Mouse (Mus musculus) testis, adult 2 months (tissue): ENCODE measurements around the gene Itpr1. TPM values are rescaled to one million over a fixed set of nuclear protein-coding genes. Genes with fewer than 3 reads are reported as not detected.
A peak's percentile ranks its signal among the peaks of the same experiment; 100 is the strongest.

Experiments used
- H3K27ac ChIP-seq: fragments of 200-500 bp; 2 replicates; pipeline ENCODE4 v1.5.1; 2012; ENCODE audit warnings: low read depth, low read length; ENCODE audit not compliant: control insufficient read depth, insufficient read depth
- H3K27me3 ChIP-seq: fragments of 200-500 bp; 2 replicates; pipeline ENCODE4 v1.6.1; 2012; ENCODE audit warnings: mild to moderate bottlenecking, low read length, moderate library complexity; ENCODE audit not compliant: control insufficient read depth, insufficient read depth
- H3K36me3 ChIP-seq: fragments of 200-500 bp; 2 replicates; pipeline ENCODE4 v1.6.1; 2012; ENCODE audit warnings: mild to moderate bottlenecking, low read length; ENCODE audit not compliant: control insufficient read depth, insufficient read depth
- H3K4me1 ChIP-seq: fragments of 200-500 bp; 2 replicates; pipeline ENCODE4 v1.6.1; 2012; ENCODE audit warnings: low read length; ENCODE audit not compliant: control insufficient read depth, insufficient read depth
- H3K4me3 ChIP-seq: fragments of 200-500 bp; 2 replicates; pipeline ENCODE4 v1.5.1; 2012; ENCODE audit warnings: low read depth, mild to moderate bottlenecking, low read length, moderate library complexity, mixed read lengths; ENCODE audit not compliant: control insufficient read depth
- CTCF ChIP-seq: fragments of 200-500 bp; IDR thresholded peaks from 2 replicates; pipeline ENCODE4 v1.5.1; 2012; ENCODE audit warnings: low read depth, mild to moderate bottlenecking, inconsistent platforms, low read length, moderate library complexity; ENCODE audit not compliant: control insufficient read depth, insufficient read depth, insufficient replicate concordance
- POLR2A ChIP-seq: fragments of 200-500 bp; IDR thresholded peaks from 2 replicates; pipeline ENCODE4 v1.6.1; 2012; ENCODE audit warnings: low read depth, mild to moderate bottlenecking, inconsistent platforms, low read length, moderate library complexity; ENCODE audit not compliant: control insufficient read depth
- polyA plus RNA-seq: library from polyadenylated mRNA; depleted of rRNA; stranded (reverse); fragments of >200 nt; gene quantifications from 2 replicates; pipeline ENCODE4 v1.2.3, GENCODE M21; 2012

Gene Itpr1
- polyA plus RNA-seq, 1 experiment, result 7.3 TPM

- TF ChIP-seq POLR2A, result no peak
- TF ChIP-seq CTCF, result peak; percentile 63; the same call in 1 of the 2 replicates
- Histone ChIP-seq H3K27me3 (no peaks in the 10 kb centered on the region), H3K4me1 (no peaks in the 10 kb centered on the region), H3K36me3 (no peaks in the 10 kb centered on the region), H3K4me3 (no peak overlapping the region), H3K27ac (no peak overlapping the region)
These were observed 204.6 kb downstream of the Itpr1 start for GRCm38 (mm10) chr6:108417508-108417907.

DNA sequence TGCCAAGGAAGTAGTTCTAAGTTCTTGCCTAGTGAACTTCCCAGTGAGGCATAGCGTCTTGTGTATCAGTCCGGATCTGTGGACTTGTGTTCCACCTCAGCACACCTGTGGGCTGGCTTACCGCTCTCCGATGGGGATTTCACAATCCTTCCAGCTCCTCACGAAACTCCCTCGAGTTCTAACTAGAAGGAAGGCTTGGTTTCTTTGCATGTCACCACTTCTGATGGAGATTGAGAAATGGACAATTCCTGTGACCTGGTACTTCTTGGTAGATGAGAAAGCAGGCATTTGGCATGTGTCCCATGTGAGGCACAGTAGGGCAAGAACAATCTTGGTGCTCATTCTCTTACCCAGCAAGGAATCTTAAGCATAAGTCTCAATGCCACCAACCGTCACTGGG, 205.3 kb downstream of the Itpr1 start:
- no peaks in the 10 kb centered on the region for H3K27me3 ChIP-seq

GRCm38 (mm10) chr6:108424749-108425584, 212.1 kb downstream of the Itpr1 start:
- Histone ChIP-seq H3K27ac (no peak overlapping the region), H3K27me3 (no peaks in the 10 kb centered on the region), H3K4me3 (no peak overlapping the region), H3K36me3 (no peaks in the 10 kb centered on the region), H3K4me1 (peaks cover 3% of the 10 kb centered on the region)
- TF ChIP-seq POLR2A (no peak), CTCF (no peak)

More for the DNA sequence above, 205.3 kb downstream of the Itpr1 start:
- H3K4me1 ChIP-seq, result no peaks in the 10 kb centered on the region
- H3K36me3 ChIP-seq, result no peaks in the 10 kb centered on the region
- no peak overlapping the region for H3K27ac ChIP-seq
- H3K4me3 ChIP-seq, result no peak overlapping the region
- TF ChIP-seq POLR2A, result no peak
- TF ChIP-seq CTCF, result no peak

DNA sequence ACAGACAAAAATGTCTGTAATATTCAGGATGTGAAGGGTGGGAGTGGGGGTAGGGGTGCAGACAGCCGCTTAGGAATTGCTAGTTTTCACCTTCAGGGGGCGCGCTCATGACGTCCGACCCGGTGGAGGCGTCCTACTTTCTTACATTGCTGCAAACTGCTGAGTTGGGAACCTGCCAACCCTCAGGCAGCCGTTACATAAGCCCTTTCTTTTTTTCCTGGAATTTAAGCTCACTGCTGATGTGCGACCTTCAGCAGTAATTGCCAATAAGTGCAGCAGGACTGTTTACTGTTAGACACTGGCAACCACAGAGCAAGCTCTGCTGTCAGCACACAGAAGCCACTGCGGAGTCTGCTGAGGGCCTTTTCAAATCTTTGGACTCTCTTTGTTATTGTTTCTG, 213.9 kb downstream of the Itpr1 start:
- Histone ChIP-seq H3K27ac (no peak overlapping the region), H3K4me1 (peaks cover 3% of the 10 kb centered on the region), H3K27me3 (no peaks in the 10 kb centered on the region), H3K4me3 (no peak overlapping the region), H3K36me3 (no peaks in the 10 kb centered on the region)
- TF ChIP-seq CTCF (no peak; the same call in 1 of the 2 replicates), POLR2A (no peak)

- H3K4me1 ChIP-seq, result peaks cover 3% of the 10 kb centered on the region
- TF ChIP-seq POLR2A (no peak), CTCF (no peak)
- no peaks in the 10 kb centered on the region for H3K36me3 ChIP-seq
- no peaks in the 10 kb centered on the region for H3K27me3 ChIP-seq
- H3K27ac ChIP-seq, result no peak overlapping the region
- no peak overlapping the region for H3K4me3 ChIP-seq
These were observed 215.5 kb downstream of the Itpr1 start for GRCm38 (mm10) chr6:108428383-108428782.

DNA sequence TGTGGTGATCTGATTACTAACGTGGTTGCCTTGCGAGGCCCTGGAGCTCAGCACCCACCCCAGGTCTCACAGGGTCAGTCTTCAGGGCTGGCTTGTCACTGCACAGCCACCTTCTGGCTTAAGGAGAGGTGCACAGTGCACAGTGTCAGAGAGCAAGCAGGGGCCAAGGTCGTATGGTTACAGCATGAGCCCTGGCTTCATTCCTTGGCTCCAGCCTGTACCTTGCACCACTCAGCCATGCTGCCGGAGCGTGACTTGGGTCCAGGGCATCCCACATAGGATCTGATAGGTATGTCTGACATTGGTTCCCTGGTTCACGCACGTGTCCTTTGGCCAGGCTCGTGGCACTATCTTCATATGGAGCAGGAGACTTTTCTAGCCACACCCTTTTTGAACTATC, 217.1 kb downstream of the Itpr1 start:
- Histone ChIP-seq H3K4me1 (peaks cover 3% of the 10 kb centered on the region), H3K27me3 (no peaks in the 10 kb centered on the region), H3K36me3 (no peaks in the 10 kb centered on the region), H3K4me3 (no peak overlapping the region), H3K27ac (no peak overlapping the region)
- no peak for TF ChIP-seq POLR2A

DNA sequence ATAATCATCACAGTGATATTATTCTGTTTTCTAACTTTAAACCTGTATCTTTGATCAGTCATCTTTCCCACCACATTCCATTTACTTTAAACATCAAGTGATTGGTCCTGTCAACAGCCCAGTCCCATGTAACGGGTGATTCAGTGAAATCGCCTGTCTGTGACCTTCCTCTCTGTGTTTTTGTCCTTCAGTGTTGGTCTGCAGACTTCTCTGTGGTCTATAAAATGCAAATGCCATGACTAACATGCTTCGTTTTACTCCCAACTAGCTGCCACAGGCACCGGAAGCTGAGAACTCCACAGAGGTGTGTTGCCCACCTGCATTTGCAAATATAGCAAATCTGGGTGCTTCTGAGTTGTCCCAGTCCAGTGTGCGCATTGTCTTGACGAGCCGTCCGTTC, 218.3 kb downstream of the Itpr1 start:
- Histone ChIP-seq H3K36me3 (no peaks in the 10 kb centered on the region), H3K27ac (no peak overlapping the region), H3K4me1 (no peaks in the 10 kb centered on the region), H3K4me3 (no peak overlapping the region), H3K27me3 (no peaks in the 10 kb centered on the region)
- TF ChIP-seq POLR2A, result no peak
- TF ChIP-seq CTCF, result no peak

DNA sequence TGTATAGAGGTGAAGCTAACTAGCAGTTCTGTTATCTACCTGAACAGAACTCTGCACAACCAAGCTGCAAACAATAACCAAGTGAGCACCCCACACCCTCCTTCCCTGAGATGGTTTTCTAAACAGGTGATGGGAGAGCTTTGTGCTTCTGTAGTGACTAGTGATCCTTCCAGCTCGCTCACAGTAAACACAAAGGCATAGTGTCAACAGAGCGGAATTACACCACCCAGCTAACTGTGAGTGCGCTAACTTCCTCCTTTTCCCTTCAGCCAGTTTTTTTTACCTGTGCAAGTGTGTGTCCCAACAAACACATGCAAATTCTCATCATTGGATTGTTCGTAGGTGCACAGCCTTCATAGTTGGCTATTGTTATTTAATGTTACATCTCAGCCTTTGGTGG, 219.9 kb downstream of the Itpr1 start:
- H3K4me3 ChIP-seq, result no peak overlapping the region
- TF ChIP-seq POLR2A (no peak), CTCF (no peak)
- H3K27me3 ChIP-seq, result no peaks in the 10 kb centered on the region
- no peak overlapping the region for H3K27ac ChIP-seq
- no peaks in the 10 kb centered on the region for H3K36me3 ChIP-seq
- no peaks in the 10 kb centered on the region for H3K4me1 ChIP-seq
